Mouse (Mus musculus): ENCODE data around the gene Il13. TPM values are rescaled to one million over a fixed set of nuclear protein-coding genes. Genes with fewer than 3 reads are reported as not detected.

The Il13 gene
- polyA plus RNA-seq, 1 experiment = 0.17 TPM

DNA sequence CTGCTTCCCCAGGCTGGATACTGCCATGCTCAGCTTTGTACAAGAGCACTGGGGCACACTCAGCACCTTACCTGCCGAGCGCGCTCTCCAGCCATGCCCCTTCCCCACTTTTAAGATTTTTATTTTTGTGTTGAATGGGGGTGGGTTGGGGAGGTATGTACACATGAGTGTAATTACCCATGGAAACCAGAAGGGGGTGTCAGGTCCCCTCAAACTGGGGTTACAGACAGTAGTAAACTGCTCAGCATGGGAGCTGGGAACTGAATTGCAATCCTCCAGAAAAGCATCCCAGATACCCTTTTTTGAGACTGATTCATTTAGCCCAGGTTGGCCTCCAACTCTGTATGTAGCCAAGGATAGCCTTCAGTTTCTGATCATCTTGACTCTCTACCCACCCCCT, 29.5 kb downstream of the Il13 start:
- Histone ChIP-seq H3K36me3 (replicated peaks; ENCODE audit: low read length) (peaks cover 27% of the 10 kb centered on the region), H3K27me3 (replicated peaks) (peaks cover 5% of the 10 kb centered on the region), H3K4me1 (peaks cover 46% of the 10 kb centered on the region), H3K4me3 (replicated peaks) (no peak overlapping the region), H3K9me3 (no peaks in the 10 kb centered on the region)
- TF ChIP-seq GATA1 (IDR thresholded peaks at IDR 0.05; ENCODE audit: borderline replicate concordance, low read length) (no peak), FLI1 (IDR thresholded peaks at IDR 0.05; ENCODE audit: low read length) (no peak)

- H3K4me1 ChIP-seq = peaks cover 43% of the 10 kb centered on the region
Observed at GRCm38 (mm10) chr11:53591116-53591515, 43.4 kb downstream of the Il13 start.

GRCm38 (mm10) chr11:53590368-53590768, 44.1 kb downstream of the Il13 start:
- Histone ChIP-seq H3K9me3 (peaks cover 3% of the 10 kb centered on the region; the same call in 1 of the 2 replicates), H3K4me1 (peaks cover 47% of the 10 kb centered on the region), H3K27me3 (replicated peaks) (no peaks in the 10 kb centered on the region), H3K36me3 (replicated peaks; ENCODE audit: low read length) (peaks cover 65% of the 10 kb centered on the region), H3K4me3 (replicated peaks) (peak overlapping the region; percentile 89)
- no peak for TF ChIP-seq GATA1 (IDR thresholded peaks at IDR 0.05; ENCODE audit: borderline replicate concordance, low read length)
- no peak for TF ChIP-seq FLI1 (IDR thresholded peaks at IDR 0.05; ENCODE audit: low read length)

More at GRCm38 (mm10) chr11:53591116-53591515, 43.4 kb downstream of the Il13 start:
- H3K4me3 ChIP-seq (replicated peaks) = no peak overlapping the region
- TF ChIP-seq FLI1 (IDR thresholded peaks at IDR 0.05; ENCODE audit: low read length) = no peak
- TF ChIP-seq GATA1 (IDR thresholded peaks at IDR 0.05; ENCODE audit: borderline replicate concordance, low read length) = no peak
- peaks cover 69% of the 10 kb centered on the region for H3K36me3 ChIP-seq (replicated peaks; ENCODE audit: low read length)
- peaks cover 3% of the 10 kb centered on the region; the same call in 1 of the 2 replicates for H3K9me3 ChIP-seq
- H3K27me3 ChIP-seq (replicated peaks) = no peaks in the 10 kb centered on the region

GRCm38 (mm10) chr11:53588279-53588678, 46.2 kb downstream of the Il13 start:
- peaks cover 50% of the 10 kb centered on the region for H3K4me1 ChIP-seq
- peaks cover 63% of the 10 kb centered on the region for H3K36me3 ChIP-seq (replicated peaks; ENCODE audit: low read length)
- no peaks in the 10 kb centered on the region for H3K27me3 ChIP-seq (replicated peaks)
- H3K4me3 ChIP-seq (replicated peaks) = no peak overlapping the region
- TF ChIP-seq FLI1 (IDR thresholded peaks at IDR 0.05; ENCODE audit: low read length) (no peak), GATA1 (IDR thresholded peaks at IDR 0.05; ENCODE audit: borderline replicate concordance, low read length) (no peak)
- H3K9me3 ChIP-seq = no peaks in the 10 kb centered on the region

DNA sequence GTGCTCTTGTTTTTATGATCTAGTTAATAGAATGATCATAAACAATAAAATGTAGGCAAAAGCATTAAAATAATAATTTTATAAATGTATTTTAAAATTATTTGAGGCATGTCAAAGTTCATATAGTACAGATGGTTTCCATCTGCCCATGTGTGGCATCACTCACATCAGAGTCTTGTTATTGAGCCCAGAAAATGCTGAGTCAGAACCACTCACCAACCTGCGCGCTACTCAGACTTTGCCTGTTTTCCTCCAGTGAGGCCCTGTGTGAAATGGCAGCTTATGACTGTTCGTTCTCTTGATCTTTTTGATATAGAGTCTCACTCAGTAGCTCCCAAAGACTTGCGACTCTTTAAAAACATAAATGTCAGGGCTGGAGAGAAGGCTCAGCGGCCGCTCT, 49.0 kb downstream of the Il13 start:
- no peak overlapping the region for H3K4me3 ChIP-seq (replicated peaks)
- TF ChIP-seq GATA1 (IDR thresholded peaks at IDR 0.05; ENCODE audit: borderline replicate concordance, low read length) (no peak), FLI1 (IDR thresholded peaks at IDR 0.05; ENCODE audit: low read length) (no peak)
- H3K4me1 ChIP-seq = peaks cover 27% of the 10 kb centered on the region
- H3K36me3 ChIP-seq (replicated peaks; ENCODE audit: low read length) = peaks cover 67% of the 10 kb centered on the region
- H3K27me3 ChIP-seq (replicated peaks) = no peaks in the 10 kb centered on the region
- no peaks in the 10 kb centered on the region for H3K9me3 ChIP-seq

- peaks cover 71% of the 10 kb centered on the region for H3K36me3 ChIP-seq (replicated peaks; ENCODE audit: low read length)
- H3K4me3 ChIP-seq (replicated peaks) = no peak overlapping the region
- TF ChIP-seq GATA1 (IDR thresholded peaks at IDR 0.05; ENCODE audit: borderline replicate concordance, low read length) (no peak), FLI1 (IDR thresholded peaks at IDR 0.05; ENCODE audit: low read length) (no peak)
- H3K9me3 ChIP-seq = no peaks in the 10 kb centered on the region
- peaks cover 21% of the 10 kb centered on the region for H3K4me1 ChIP-seq
- H3K27me3 ChIP-seq (replicated peaks) = no peaks in the 10 kb centered on the region
Observed at GRCm38 (mm10) chr11:53584849-53585248, 49.7 kb downstream of the Il13 start.

DNA sequence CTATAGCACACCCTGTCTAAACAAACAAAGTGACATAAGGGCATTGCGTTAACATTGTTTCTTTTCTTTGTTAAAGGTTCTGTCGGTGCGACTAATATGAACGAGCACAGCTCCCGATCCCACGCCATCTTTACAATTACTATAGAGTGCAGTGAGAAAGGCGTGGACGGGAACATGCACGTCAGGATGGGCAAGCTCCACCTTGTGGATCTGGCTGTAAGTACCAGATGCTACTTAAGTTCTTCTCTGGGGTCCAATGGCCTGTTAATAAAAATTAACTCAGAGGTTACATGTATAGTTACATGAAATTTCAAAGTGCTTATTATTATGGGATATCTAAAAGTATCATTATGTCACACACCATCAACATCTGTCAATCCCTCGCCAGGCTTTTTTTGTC, 51.4 kb downstream of the Il13 start:
- peaks cover 67% of the 10 kb centered on the region for H3K36me3 ChIP-seq (replicated peaks; ENCODE audit: low read length)

More for the DNA sequence above, 51.4 kb downstream of the Il13 start:
- Histone ChIP-seq H3K9me3 (no peaks in the 10 kb centered on the region), H3K27me3 (replicated peaks) (no peaks in the 10 kb centered on the region), H3K4me3 (replicated peaks) (no peak overlapping the region), H3K4me1 (peaks cover 18% of the 10 kb centered on the region)
- TF ChIP-seq FLI1 (IDR thresholded peaks at IDR 0.05; ENCODE audit: low read length) (no peak), GATA1 (IDR thresholded peaks at IDR 0.05; ENCODE audit: borderline replicate concordance, low read length) (no peak)

Other genes with a start within 250 kb of the Il13 start
- gene Leap2, start 211.5 kb downstream of the Il13 start, polyA plus RNA-seq (2012; ENCODE audit: insufficient read depth, low replicate concordance) = not detected in 2 replicates
- gene Uqcrq, start 203.9 kb downstream of the Il13 start, polyA plus RNA-seq (2012; ENCODE audit: insufficient read depth, low replicate concordance) = 84.7 and 161 TPM in 2 replicates
- 0.77 TPM in 1 of 2 replicates, not detected in the other for gene Gdf9, start 203.7 kb downstream of the Il13 start, polyA plus RNA-seq (2012; ENCODE audit: insufficient read depth, low replicate concordance)
- not detected in 2 replicates for gene Gm10447, start 177.6 kb downstream of the Il13 start, polyA plus RNA-seq (2012; ENCODE audit: insufficient read depth, low replicate concordance)
- 0.07 TPM in 1 of 2 replicates, not detected in the other for gene Shroom1, start 177.5 kb downstream of the Il13 start, polyA plus RNA-seq (2012; ENCODE audit: insufficient read depth, low replicate concordance)
- gene Gm9837, start 164.2 kb downstream of the Il13 start, polyA plus RNA-seq (2012; ENCODE audit: insufficient read depth, low replicate concordance) = not detected in 2 replicates
- not detected in 2 replicates for gene Gm9945, start 154.5 kb downstream of the Il13 start, polyA plus RNA-seq (2012; ENCODE audit: insufficient read depth, low replicate concordance)
- gene Sowaha, start 154.4 kb downstream of the Il13 start, polyA plus RNA-seq (2012; ENCODE audit: insufficient read depth, low replicate concordance) = not detected in 2 replicates
- gene Sept8, start 115.4 kb downstream of the Il13 start, polyA plus RNA-seq (2012; ENCODE audit: insufficient read depth, low replicate concordance) = 13.7 and 26.6 TPM in 2 replicates
- 1.6 and 5.8 TPM in 2 replicates for gene Kif3a, start 67.3 kb downstream of the Il13 start, polyA plus RNA-seq (2012; ENCODE audit: insufficient read depth, low replicate concordance)
- gene Il4, start 16.0 kb downstream of the Il13 start, polyA plus RNA-seq (2012; ENCODE audit: insufficient read depth, low replicate concordance) = not detected in 2 replicates
- gene Rad50, start 72.6 kb upstream of the Il13 start, polyA plus RNA-seq (2012; ENCODE audit: insufficient read depth, low replicate concordance) = 2.9 and 3.2 TPM in 2 replicates
- gene Il5, start 86.1 kb upstream of the Il13 start, polyA plus RNA-seq (2012; ENCODE audit: insufficient read depth, low replicate concordance) = not detected in 2 replicates
- 5.1 TPM in 1 of 2 replicates, not detected in the other for gene Irf1, start 135.3 kb upstream of the Il13 start, polyA plus RNA-seq (2012; ENCODE audit: insufficient read depth, low replicate concordance)
- not detected in 2 replicates for gene Gm17334, start 138.5 kb upstream of the Il13 start, polyA plus RNA-seq (2012; ENCODE audit: insufficient read depth, low replicate concordance)
- gene Gm12216, start 224.6 kb upstream of the Il13 start, polyA plus RNA-seq (2012; ENCODE audit: insufficient read depth, low replicate concordance) = not detected in 2 replicates